Mouse (Mus musculus): ENCODE results near the gene Acot5. TPM values are rescaled to one million over a fixed set of nuclear protein-coding genes. Genes with fewer than 3 reads are reported as not detected.
A peak's percentile ranks its signal among the peaks of the same experiment; 100 is the strongest.
"Not testable (repeated sequence)": the region's sequence is repeated elsewhere in the genome, so short reads cannot be mapped to it uniquely, and the experiment has no call there.

Acot5 gene
- total RNA-seq (2021) = 1 to 10 TPM; 5.1 to 7.0 TPM

DNA sequence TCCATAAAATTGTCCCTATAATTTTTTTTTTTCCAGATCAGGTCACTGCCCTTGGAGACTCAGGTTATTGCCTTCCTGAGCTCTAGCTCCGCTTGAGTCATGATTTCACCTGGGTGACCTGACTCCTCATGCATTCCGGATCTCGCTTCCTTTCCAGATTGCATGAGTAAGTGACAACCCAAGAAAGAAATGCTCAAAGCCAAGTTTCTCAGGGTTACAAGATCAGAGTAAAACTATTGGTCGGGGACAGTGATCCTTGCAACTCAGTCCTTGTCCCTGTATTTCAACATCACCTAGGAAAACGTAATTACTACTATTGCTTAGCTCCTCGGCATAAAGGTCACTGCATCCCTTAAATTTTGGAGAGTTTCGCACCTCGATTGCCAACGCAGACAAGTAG lies at the start of gene Acot5:
Gene Acot5, plus strand, starts transcription at position 340 of the 400 bp plus-strand sequence.
- no peak for DNase-seq (ENCODE audit: low spot score in 2 of 2)
- intact Hi-C loops (cut with DNase I) = no loop called here

DNA sequence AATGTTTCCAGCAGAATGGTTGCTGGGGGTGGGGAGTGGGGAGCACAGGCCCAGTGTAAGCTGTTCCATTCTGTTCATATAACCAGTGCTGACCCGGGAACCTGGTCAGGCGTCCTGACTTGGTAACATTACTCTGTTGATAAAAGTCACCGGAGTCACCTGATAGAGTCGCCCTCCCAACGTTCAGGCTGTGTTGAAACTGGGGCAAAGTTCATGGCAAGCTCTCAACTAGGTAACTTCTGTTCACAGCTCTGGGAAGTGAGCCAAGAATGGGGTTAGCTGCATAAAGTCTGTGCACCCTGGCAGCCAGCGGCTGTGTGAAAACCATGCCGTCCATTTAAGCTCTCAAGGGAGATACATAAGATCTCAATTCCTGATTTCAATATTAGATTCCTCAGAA lies 48.6 kb upstream of the Acot5 start:
- DNase-seq (ENCODE audit: low spot score in 2 of 2); intact Hi-C loops (cut with DNase I): not testable (repeated sequence)

DNA sequence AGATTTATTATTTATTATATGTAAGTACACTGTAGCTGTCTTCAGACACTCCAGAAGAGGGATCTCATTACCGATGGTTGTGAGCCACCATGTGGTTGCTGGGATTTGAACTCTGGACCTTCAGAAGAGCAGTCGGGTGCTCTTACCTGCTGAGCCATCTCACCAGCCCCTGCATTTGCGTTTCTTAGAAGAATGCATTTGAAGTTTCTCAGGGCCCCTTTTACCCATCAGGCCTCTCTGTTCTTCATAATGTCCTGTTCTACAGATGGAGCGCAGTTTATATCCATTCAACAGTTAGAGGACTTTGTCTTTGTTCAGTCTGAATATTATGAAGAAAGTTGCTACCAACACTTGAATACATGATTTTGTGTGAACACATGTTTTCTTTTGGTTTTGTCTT lies 46.9 kb upstream of the Acot5 start:
- intact Hi-C loops (cut with DNase I); DNase-seq (ENCODE audit: low spot score in 2 of 2): not testable (repeated sequence)

DNA sequence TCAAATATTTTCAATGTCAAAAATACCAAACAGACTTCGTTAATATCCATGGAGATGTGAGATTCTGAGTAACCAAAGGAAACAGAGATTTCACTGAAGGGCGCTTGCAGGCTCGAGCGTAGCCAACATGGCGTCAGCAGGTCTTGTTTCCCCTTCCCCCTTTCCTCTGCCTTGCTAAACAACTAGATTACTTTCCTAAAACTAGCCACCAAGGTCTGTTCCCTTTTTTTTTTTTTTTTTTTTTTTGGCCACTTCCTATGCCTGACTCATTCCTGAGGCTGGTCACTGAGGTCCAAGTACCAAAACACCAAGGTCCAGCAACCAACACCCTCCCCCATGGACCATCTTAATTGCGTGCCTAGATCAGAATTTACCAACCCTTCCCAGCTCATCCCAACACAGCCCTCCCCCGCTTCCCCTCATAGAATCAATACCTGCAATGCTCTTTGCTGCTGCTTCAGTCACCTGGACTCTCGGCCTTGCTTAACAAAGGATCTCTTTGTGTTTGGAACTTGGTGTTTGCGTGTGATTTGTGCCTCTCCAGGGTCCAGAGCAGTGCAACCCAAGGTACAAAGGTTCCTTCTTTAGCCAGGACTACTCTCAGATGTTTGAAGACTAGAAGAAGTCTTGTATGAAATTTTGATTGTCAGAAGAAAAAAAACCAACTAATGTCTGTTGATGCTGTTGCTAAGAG lies 45.9 kb upstream of the Acot5 start:
- intact Hi-C loops (cut with DNase I) = no loop called here
- DNase-seq (ENCODE audit: low spot score in 2 of 2) = no peak

DNA sequence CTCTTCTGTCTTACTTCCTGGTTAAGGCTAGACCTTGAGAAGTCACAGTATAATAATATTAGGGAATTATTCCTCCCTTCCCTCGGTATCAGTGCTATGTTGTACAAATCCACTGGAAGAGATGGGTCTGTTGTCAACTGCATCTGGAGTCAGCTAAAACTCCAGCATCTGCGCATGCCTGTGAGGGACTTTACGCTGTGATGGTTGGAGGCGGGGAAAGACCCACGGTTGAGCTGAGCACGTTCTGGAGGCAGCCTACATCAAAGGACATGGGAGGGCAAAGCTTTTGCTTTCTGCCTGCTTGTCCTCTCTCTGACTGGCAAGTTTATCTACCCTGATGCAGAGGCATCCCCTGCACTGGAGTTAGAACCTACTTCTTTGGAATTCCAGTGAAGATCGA lies 43.2 kb upstream of the Acot5 start:
- intact Hi-C loops (cut with DNase I) = no loop called here
- DNase-seq (ENCODE audit: low spot score in 2 of 2) = no peak

DNA sequence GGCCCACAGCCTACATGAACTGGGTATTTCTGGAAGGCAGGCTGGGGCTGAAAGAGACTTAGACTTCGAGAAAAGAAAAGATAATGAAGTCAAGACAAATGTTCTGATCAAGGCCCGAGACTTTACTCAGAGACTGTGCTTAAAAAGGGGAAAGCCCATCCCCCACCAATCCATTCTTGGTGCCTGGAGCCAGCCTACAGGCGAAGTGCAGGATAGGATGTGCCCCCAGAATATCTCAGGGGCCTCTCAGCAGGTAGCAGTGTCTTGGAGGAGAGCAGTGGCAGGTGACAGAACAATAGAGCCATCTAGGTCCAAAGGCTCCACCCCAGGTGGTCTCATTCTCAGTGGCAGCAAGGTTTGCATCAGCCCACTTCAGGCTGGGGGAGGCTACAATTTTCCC lies 40.8 kb upstream of the Acot5 start:
- intact Hi-C loops (cut with DNase I); DNase-seq (ENCODE audit: low spot score in 2 of 2): not testable (repeated sequence)

DNA sequence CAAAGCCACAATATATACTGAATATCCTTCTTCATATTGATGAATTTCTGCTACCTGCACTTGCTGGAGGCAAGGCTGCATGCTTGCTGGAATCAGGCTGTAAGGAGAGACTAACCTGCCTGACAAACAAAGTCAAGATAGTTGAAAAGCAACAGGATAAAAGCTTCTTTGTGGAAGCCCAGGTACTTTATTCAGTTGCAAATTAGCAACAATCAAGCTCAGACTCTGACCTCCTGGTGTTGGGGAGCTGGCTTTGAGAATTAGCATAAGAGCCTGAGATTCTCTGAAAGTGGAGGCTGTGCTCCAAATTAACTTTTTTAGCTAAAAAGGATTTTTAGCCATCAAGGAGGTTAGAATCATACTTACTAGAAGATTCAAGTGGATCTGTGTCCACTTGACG lies 40.1 kb upstream of the Acot5 start:
- intact Hi-C loops (cut with DNase I); DNase-seq (ENCODE audit: low spot score in 2 of 2): not testable (repeated sequence)

DNA sequence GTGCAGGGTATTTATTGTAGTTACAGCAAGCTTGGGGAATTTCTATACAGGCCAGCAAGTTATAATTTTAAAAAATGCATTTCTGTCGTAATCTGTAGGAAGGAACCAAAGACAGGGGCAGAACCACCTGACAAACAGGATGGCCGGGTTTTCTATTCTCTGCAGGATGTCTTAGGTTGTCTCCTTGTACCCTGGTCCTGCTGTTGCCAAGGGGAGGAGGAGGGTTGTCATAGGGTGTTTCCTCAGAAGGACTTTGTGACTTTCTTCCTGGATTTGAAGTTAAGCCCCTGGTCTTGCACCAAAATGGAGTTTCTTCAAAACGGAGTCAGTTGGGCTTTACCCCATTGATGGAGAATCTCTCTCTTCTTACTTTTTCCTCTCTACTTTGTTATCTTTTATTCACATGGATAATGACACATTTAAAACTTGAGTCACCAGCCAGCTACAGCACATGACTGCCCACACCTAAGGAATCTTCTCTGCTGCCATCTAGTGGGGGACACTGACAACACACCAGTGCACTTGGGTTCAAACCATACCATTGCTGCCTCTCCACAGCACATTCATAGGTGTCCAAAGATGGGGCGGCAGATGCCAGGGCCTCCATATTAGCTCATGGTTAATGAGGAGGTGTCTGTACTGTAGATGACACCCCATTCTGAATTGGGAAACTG lies 38.3 kb upstream of the Acot5 start:
- intact Hi-C loops (cut with DNase I) = loop anchor here (1.0 to 5.0 kb wide), 3 partner anchors 43 to 316 kb away; partner anchors contain the start of gene Acot2

DNA sequence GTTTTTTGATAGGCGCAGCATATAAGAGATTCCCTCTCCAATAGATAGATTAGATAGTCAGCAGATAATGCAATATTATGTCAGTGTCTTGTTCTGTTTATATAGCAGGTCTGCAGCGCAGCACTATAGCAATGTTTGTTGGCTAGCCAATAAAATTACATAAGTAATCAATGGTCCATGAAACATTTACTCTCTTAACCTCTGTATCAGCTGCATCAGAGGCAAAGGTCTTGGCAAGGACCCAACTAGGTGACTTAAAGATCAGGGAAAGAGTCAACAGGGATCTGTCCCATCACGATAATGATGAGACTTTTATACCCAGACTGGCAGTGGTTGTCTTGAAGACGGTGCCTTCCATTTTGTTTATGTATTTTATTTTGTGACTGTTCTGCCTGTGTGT lies 36.3 kb upstream of the Acot5 start:
- DNase-seq (ENCODE audit: low spot score in 2 of 2) = no peak
- intact Hi-C loops (cut with DNase I) = loop anchor here (5.0 kb wide), 1 partner anchor 46 kb away; the partner anchor contains the start of gene Acot2

More for the DNA sequence above, 38.3 kb upstream of the Acot5 start:
- peak; percentile 79 to 90 for DNase-seq (ENCODE audit: low spot score in 2 of 2)

DNA sequence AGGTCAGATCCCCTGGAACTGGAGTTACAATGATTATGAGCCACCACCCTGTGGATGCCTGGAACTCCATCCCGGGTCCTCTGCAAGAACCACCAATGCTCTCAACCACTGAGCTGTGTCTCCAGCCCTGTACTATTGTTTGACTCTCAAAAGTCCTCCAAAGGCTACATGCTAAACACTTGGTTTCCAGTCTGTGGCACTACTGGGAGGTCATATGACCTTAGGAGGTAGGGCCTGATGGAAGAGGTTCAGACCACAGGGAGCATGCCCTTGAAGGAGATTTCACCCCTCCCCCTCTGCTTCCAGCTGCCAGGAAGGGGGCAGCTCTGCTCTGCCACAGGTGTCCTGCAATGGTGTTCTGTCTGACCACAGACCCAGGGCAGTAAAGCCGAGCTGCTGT lies 35.8 kb upstream of the Acot5 start:
- intact Hi-C loops (cut with DNase I) = loop anchor here (5.0 kb wide), 1 partner anchor 46 kb away; the partner anchor contains the start of gene Acot2
- DNase-seq (ENCODE audit: low spot score in 2 of 2) = not testable (repeated sequence)

DNA sequence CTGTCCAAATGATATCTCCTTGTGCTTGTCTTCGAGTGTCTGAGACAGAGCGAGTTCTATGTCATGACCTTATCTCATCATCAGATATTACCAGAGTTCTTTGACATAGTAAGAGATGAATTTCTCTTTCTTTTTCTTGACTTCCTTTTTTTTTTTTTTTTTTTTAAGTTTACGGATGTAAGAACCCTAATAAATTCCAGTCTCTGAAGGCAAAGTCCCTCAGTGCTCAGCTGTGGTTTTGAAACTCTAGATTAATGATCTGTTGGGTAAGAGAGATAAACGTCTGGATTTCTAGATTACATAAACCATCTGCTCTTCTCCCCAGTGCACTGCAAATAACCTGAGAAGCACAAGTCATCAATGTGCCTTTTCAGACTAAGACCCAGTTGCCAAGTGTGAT lies 35.0 kb upstream of the Acot5 start:
- intact Hi-C loops (cut with DNase I) = loop anchor here (5.0 kb wide), 1 partner anchor 47 kb away; the partner anchor contains the start of gene Acot2
- no peak for DNase-seq (ENCODE audit: low spot score in 2 of 2)

DNA sequence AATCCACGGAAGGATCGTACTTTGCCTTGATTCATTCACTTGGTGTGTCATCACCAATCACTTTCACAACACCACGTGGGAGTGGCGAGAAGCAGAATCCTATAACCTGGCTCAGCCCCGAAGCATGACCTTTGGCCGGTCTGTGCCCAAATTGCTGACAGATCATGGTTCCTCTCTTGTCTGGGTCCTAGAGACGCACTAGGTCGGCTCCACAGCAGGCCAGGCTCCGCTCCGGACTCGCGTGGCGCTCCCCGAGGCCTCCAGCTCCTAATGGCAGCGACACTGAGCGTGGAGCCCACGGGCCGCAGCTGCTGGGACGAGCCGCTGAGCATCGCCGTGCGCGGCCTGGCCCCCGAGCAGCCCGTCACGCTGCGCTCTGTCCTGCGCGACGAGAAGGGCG lies 30.9 kb upstream of the Acot5 start, which contains the start of gene Acot4:
Gene Acot4, plus strand, starts transcription at position 139 of the 400 bp plus-strand sequence.
- intact Hi-C loops (cut with DNase I) = not testable (repeated sequence)
- peak; percentile 13 to 17 for DNase-seq (ENCODE audit: low spot score in 2 of 2)

DNA sequence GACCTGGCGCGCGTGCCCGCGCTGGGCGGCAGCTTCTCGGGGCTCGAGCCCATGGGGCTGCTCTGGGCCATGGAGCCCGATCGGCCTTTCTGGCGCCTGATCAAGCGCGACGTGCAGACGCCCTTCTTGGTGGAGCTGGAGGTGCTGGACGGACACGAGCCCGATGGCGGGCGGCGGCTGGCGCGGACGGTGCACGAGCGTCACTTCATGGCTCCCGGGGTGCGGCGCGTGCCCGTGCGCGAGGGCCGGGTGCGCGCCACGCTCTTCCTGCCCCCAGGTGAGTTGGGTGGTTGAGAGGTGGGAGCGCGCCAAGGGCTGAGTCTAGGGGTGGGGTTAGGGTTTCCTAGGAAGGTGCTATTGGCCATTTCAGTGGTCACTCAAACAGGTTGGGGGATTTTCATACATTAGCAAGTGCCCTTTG lies 30.4 kb upstream of the Acot5 start, which contains the start of gene Gm49366:
Gene Gm49366, plus strand, starts transcription at position 245 of the 421 bp plus-strand sequence.
- intact Hi-C loops (cut with DNase I) = not testable (repeated sequence)
- DNase-seq (ENCODE audit: low spot score in 2 of 2) = peak; percentile 37 to 40

DNA sequence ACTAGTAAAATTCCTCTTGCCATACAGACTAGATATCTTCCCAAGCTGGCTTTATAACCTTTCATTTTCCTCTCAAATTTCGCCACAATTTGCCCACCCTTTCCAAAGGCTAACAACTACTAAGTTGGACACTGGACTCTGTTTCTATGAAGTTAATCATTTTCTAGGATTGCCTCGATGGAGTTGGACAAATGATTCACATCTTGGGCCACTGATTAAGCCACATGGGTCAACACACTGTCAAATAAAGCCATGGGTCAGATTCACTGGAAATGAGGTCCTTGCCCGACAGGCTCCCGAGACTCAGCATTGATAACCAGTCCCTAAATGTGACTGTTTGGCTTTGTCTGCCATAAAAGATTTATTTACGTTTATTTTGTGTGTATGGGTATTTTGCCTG lies 26.9 kb upstream of the Acot5 start:
- intact Hi-C loops (cut with DNase I) = no loop called here
- no peak for DNase-seq (ENCODE audit: low spot score in 2 of 2)

DNA sequence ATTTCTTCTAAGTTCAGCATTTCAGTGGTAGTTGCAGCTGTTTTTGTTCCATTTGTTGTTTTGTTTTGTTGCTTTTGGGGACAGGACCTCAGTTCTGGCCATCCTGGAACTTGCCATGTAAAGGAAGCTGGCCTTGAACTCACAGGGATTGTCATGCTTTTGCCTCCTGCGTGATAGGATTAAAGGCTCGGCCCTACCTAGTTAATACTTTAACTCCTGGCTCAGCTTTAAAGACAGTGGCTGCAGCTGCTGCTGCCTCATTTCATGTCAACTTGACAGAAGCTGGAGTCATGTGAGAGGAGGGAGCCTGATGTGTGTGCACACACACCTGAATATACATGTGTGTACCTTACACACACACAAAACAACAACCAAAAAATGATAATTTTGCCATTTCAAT lies 25.1 kb upstream of the Acot5 start:
- intact Hi-C loops (cut with DNase I) = no loop called here
- no peak for DNase-seq (ENCODE audit: low spot score in 2 of 2)

DNA sequence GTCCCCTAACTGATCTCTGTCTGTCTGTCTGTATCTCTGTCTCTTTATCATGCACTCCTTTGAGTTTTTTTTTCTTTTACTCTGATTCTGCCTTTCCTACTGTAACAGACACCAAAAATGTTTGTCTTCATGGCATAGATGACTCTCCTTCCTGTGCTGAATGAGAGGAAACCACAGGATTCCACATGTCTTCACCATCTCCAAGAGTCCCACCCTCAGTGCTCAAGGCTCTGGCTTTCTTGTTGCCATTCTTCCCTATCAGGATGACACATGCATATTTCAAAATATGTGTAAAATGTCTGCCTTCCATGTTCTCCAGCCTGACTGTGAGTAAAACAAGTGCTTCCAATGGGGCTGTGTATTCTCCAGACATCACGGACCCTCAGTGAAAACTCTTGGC lies 22.2 kb upstream of the Acot5 start:
- DNase-seq (ENCODE audit: low spot score in 2 of 2) = no peak
- intact Hi-C loops (cut with DNase I) = no loop called here

DNA sequence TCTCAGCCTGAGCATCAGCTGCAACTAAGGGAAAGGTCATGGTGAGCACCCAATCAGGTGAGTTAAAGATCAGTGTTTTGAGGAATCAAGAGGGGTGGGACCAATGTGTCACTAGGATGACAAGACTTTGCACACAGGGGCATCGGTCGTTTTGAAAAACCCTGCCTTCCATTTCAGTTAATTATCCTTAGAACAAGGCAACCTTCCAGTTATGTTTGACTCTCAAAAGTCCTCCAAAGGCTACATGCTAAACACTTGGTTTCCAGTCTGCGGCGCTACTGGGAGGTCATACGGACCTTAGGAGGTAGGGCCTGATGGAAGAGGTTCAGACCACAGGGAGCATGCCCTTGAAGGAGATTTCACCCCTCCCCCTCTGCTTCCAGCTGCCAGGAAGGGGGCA lies 18.4 kb upstream of the Acot5 start:
- DNase-seq (ENCODE audit: low spot score in 2 of 2); intact Hi-C loops (cut with DNase I): not testable (repeated sequence)

DNA sequence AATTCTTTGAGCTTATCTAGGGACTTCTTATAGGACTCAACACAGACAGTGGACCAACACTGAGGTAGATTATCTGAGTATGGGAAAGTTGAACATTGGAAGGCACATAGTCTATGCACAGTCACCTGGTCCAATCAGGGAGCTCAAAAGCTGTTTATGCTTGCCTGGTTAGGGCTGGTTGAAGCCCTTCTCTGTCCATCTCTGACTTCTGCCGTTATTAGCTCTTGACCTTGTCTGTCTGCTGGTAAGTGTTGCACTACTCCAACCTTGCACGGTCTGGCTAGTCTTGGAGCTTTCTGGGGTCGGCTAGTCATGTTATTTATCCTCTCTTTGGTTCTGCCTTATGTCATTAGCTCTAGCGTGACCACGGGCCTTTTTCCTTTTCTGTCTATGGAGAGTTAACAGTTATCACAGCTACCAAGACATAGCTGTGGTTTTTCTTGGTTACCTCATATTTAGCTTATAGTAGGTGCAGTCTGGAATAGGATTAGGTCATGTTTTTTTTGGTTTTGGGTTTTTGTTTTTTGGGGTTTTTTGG lies 17.1 kb upstream of the Acot5 start, which contains the start of gene Acot3:
Gene Acot3, plus strand, starts transcription at position 208 of the 538 bp plus-strand sequence.
- intact Hi-C loops (cut with DNase I) = no loop called here
- DNase-seq (ENCODE audit: low spot score in 2 of 2) = no peak

DNA sequence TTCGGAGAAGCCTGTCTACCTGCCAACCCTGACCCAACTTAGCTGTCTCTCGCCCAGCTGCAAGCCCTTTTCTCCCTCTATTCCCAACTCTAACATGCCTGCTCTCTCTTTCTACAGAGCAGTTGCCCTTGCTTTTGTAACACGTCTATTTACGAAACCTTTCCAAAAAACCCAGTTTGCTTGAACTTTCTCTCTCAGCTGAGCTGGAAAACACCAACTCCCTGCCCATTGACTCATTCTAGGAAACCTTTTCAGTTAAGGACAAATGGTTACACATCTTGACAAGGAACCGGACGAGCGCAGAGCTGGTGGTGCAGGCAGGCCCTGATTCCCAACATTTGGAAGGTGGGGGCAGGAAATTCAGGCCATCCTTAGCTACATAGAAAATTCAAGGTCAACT lies 16.5 kb upstream of the Acot5 start:
- intact Hi-C loops (cut with DNase I) = no loop called here

DNA sequence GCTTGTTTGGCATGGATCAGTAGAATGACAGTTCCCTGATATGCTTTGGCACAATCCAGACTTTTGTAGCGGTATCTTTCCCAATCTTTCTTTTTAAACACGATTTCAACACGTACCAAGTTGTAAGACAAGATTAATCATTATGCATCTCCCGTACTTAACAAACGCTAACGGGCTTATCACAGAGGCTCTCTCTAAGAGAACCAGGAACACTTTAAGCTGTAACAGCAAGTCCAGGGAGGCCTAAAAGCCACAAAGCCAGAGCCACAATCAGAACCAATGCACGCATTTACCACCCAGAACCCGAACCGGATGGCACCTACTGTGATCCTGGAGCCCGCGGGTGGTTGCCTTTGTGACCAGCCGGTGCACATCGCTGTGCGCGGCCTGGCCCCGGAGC lies 16.0 kb upstream of the Acot5 start:
- intact Hi-C loops (cut with DNase I) = no loop called here
- DNase-seq (ENCODE audit: low spot score in 2 of 2) = no peak

More for the DNA sequence above, 16.5 kb upstream of the Acot5 start:
- no peak for DNase-seq (ENCODE audit: low spot score in 2 of 2)

All from left cerebral cortex, postnatal 25 days (tissue).